Mouse (Mus musculus): ENCODE results near the gene Gm10160.
"Not testable (repeated sequence)": the region's sequence is repeated elsewhere in the genome, so short reads cannot be mapped to it uniquely, and the experiment has no call there.

Gm10160 gene

GRCm38 (mm10) chr7:81856221-81856620, 627 bp upstream of the Gm10160 start:
- DNase-seq = no peak

DNA sequence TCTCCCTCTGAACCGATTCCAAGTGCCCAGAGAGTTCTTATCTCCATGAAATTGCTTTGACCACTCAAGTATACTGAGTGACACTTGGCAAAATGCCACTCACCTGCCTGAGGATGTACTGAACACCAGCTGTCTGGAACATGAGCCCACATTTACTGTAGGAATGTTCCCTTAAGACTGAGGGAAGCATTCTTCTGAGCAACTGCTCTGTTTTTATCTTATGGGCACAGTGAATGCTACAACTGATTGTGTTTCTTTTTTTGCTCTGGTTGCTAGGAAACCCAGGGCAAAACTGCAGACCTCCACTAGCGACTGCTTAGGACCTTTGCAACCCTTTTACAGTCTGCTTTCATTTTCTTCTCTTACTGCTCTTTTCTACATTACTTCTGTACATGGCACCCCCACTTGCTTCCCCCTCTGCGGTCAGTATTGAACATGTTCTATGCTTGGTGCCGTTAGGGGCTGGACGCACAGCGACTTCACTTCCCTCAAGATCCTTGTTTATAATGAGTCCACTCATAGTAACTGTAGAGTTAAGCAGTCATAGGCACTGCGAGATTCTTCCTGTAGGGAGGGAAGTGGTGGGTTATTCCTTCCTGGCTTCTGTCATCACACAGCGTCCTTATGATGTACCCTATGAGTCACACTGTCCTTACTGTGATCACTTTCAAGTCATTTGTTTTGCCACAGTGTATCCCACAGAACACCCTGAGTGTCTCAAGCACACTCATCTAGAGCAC, 856 bp downstream of the Gm10160 start:
- no peak for DNase-seq

DNA sequence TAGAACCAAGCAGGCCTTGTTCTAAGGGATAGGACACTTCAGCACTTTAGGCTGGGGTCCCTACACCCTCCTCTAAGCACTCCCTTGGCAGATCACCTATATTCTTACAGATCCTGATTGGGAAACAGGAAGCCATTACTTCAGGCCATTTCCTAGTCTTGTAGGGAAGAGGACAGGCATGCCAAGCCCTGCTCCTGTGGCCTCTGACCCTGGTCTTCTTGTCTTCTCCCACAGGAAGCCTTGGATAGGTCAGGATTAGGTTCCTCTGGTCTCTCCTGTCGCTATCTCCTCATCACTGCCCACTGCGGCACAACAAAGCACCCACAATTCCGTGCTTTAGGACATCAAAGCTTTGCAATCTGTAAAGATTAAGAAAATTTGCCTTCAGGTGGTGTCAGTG, 3.9 kb downstream of the Gm10160 start:
- no peak for DNase-seq

DNA sequence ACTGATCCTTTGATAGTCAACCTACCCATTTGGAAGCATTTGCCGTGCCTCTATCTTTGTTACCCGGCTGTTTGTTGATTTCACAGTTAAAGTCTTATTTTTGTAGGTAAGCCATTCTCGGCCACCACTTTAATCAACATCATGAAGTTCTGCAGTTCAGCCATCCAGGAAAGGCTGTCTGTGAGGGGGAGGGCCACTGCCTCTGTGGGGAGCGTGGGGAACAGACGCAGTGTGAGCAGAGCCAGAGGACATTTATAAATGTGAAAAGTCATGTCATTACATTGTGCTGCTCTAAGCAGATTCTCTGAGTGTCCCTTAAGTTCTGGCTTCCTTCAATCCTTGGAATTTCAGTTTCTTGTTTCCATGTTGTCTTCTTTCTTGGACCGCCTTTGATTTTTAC, 5.4 kb downstream of the Gm10160 start:
- no peak for DNase-seq

DNA sequence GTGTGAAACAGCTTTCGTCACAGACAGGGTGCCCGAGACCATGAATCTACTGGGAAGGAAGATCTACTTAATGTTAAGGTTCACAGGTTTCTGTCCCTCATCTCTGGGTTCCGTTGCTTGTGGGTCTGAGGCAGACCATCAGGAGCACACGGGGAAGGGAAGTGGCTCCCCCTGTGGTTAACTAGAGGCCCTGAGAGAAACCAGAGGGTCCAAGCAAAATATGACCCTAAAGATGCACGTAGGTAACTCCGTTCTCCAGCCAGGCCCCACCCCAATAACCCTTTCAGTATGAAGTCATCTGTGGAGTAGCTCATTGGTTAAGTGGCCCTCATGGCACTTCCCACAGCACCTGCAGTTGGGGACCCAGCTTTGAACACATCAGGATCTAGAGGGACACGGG, 6.0 kb downstream of the Gm10160 start:
- DNase-seq = no peak

- DNase-seq = no peak
Observed at GRCm38 (mm10) chr7:81849214-81849613, 6.4 kb downstream of the Gm10160 start.

GRCm38 (mm10) chr7:81847777-81848176, 7.8 kb downstream of the Gm10160 start:
- DNase-seq = peak; percentile 64 to 78

DNA sequence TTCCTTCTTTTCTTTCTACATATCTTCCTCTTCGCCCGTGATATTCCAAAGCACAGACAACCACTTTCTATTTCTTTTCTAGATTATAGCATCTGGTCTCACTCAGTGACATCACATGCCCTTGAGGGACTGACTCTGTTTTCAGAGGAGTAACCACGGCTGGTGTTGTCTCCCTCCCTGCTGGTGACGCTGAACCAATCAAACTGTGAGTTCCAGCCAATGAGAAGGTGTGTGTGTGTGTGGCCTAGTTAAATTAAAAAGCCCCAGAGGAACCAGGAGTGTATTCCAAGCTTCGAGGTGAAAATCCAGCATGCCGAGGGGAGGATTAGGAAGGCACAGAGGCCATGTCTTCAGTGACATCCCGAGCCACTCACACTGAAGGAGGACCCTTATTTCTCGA, 8.6 kb downstream of the Gm10160 start:
- DNase-seq = no peak

- no peak for DNase-seq
Observed at GRCm38 (mm10) chr7:81846008-81846407, 9.6 kb downstream of the Gm10160 start.

DNA sequence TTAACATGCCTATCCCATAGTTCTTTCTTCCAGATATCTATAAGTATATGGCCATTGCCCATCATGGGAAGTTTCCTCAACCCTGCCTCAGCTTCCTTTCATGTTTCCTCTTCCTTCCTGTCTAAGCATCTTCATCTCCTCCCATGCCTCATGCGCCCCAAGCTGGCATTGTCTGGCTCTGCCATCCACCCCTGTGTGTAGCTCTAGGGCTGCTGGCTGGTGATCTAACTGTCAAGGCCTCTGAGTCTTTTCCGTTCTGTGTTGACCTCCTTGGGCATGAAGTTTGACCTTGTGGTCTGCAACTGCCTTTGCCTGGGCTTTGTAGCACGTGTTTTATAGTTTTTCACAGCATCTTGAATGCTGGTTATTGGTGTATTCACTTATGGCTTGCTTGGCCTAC, 10.3 kb downstream of the Gm10160 start:
- no peak for DNase-seq

DNA sequence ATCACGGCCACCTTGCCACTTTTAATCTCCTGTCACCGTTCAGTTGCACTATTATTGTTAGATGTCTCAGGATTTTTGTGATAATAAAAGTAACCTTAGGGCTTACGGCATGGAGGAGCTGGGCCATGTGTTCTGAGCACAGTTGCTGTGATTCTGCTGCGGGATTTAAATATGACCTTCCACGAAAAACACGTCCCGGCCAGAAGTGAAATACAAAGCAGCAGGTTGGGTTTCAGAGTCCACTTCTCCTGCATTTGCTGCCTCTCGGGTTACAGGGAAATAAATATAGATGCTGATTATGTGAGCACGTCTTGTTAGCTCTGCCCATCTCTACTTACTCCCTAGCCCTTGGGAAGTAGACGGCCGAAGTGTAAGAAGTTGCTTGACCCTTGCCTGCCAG, 10.8 kb downstream of the Gm10160 start:
- no peak for DNase-seq

DNA sequence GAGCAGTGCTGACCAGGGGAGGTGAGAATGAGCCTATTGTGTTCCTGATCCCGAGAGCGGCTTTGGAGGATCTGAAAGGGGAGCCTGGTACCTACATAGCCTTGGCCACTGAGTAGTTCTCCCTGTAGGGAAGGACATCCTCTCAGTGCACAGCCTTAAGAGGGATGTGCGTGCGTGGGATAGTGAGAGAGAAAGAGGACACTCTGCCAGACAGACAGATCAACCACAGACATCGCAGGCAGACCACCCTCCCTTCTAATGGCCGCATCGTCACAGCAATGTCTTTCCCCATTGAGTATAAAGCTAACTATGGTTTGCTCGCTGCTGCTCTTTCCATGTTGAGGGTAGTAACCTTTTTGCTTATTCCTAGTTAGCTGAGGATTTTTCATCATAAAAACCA, 11.7 kb downstream of the Gm10160 start:
- no peak for DNase-seq

GRCm38 (mm10) chr7:81842998-81843397, 12.6 kb downstream of the Gm10160 start:
- no peak for DNase-seq

GRCm38 (mm10) chr7:81842141-81842540, 13.5 kb downstream of the Gm10160 start:
- no peak for DNase-seq

- DNase-seq = no peak
Observed at GRCm38 (mm10) chr7:81841439-81841838, 14.2 kb downstream of the Gm10160 start.

GRCm38 (mm10) chr7:81840661-81841181, 14.9 kb downstream of the Gm10160 start:
- DNase-seq = no peak

GRCm38 (mm10) chr7:81839746-81840145, 15.8 kb downstream of the Gm10160 start:
- no peak for DNase-seq

GRCm38 (mm10) chr7:81837771-81838170, 17.8 kb downstream of the Gm10160 start:
- not testable (repeated sequence) for DNase-seq

GRCm38 (mm10) chr7:81835430-81835829, 20.2 kb downstream of the Gm10160 start:
- DNase-seq = no peak

- DNase-seq = no peak
Observed at GRCm38 (mm10) chr7:81834847-81835246, 20.7 kb downstream of the Gm10160 start.

DNA sequence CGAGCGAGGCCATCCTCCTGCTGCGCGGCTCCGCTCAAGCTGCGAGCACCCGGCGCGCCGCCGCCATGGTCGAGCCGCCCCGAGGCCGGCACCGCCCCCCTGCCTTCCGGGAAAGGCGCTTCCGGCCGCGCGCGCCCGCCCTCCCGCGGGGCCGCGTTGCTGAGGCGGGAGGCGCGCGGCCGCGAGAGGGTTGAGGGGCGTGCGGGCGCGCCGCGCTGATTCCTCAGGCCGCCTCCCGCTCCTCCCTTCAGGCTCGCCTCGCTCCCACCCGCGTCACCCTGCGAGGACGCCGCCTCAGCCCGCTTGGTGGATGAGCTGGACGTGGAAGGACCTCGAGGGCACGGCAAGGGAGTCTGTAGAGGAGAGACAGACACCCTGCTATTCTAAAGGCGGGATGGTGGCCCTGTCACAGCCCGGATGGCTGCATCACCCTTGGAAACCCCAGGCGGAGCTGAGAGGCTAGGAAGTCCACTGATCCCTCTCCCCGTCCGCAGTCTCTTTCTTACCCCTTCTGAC, 26.2 kb downstream of the Gm10160 start, which contains the start of gene Btbd1:
TSS of gene Btbd1 (minus strand) at position 53 of the 516 bp plus-strand sequence.
- DNase-seq = peak; percentile 74 to 75

DNA sequence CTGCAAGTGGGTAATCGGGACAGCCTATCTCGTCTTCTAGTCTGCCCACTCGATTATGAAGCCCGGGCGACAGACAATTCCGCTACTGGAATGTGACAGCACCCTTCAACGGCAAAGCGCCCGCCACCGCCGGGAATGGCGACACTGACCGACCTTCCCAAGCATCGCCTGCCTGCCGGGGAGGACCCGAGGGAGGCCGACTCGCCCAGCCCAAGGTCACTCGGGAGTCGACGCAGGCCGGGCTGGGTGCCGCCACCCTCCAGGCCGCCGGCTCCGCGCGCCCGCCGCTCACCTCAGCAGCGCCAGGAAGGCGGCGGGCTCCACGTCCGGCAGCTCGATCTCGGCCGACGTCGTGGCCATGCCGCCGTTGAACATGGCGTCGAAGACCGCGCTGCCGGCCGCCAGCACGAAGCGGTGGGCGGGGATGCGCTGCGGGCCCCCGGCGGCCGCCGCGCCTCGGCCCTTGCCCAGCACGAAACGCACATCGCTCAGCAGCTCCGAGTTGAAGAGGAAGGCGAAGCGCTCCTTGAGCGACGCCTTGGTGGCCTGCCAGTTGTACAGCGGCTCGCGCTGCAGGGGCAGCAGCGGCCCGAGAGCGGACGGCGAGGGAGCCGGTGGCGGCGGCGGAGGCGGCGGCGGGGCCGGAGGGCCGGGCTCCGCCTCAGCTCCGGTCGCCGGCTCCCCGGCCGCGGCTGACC, 26.8 kb downstream of the Gm10160 start:
- peak; percentile 58 to 62 for DNase-seq

- no peak for DNase-seq
Observed at GRCm38 (mm10) chr7:81827806-81828667, 27.6 kb downstream of the Gm10160 start.
